Mouse (Mus musculus) kidney, embryonic 14.5 days (tissue): ENCODE results near the gene Prss32. TPM values are rescaled to one million over a fixed set of nuclear protein-coding genes. Genes with fewer than 3 reads are reported as not detected.

Experiments
- ATAC-seq: fragments of 200-750 bp; cut with Nextera tagmentation; 2 replicates; pipeline ENCODE4 v1.8.0; 2017; ENCODE audit warnings: moderate number of reproducible peaks, mild to moderate bottlenecking, moderate TSS enrichment, moderate library complexity; ENCODE audit not compliant: low FRiP score, low TSS enrichment
- H3K27ac ChIP-seq: fragments of 300-500 bp; sonication (generic); 2 replicates; pipeline ENCODE4 v1.5.1; 2014; ENCODE audit warnings: low read depth, mild to moderate bottlenecking, low read length, moderate library complexity, mixed read lengths
- H3K27me3 ChIP-seq: fragments of 300-500 bp; sonication (generic); 2 replicates; pipeline ENCODE4 v1.6.1; 2014; ENCODE audit warnings: mild to moderate bottlenecking, low read length; ENCODE audit not compliant: control insufficient read depth, insufficient read depth
- H3K36me3 ChIP-seq: fragments of 300-500 bp; sonication (generic); 2 replicates; pipeline ENCODE4 v1.6.1; 2014; ENCODE audit warnings: low read length, mixed read lengths; ENCODE audit not compliant: control insufficient read depth, insufficient read depth
- H3K4me1 ChIP-seq: fragments of 300-500 bp; sonication (generic); 2 replicates; pipeline ENCODE4 v1.6.1; 2014; ENCODE audit warnings: low read length, mixed read lengths; ENCODE audit not compliant: control insufficient read depth, insufficient read depth
- H3K4me2 ChIP-seq: fragments of 300-500 bp; sonication (generic); replicated peaks from 2 replicates; pipeline ENCODE4 v1.6.1; 2014; ENCODE audit warnings: low read depth, mild to moderate bottlenecking, low read length
- H3K4me3 ChIP-seq: fragments of 300-500 bp; sonication (generic); 2 replicates; pipeline ENCODE4 v1.5.1; 2014; ENCODE audit warnings: mild to moderate bottlenecking, low read length
- H3K9ac ChIP-seq: fragments of 300-500 bp; sonication (generic); 2 replicates; pipeline ENCODE4 v1.6.1; 2014; ENCODE audit warnings: low read depth, mild to moderate bottlenecking, low read length, moderate library complexity
- H3K9me3 ChIP-seq: fragments of 300-500 bp; sonication (generic); 2 replicates; pipeline ENCODE4 v1.6.1; 2016; ENCODE audit warnings: low read length; ENCODE audit not compliant: control insufficient read depth
- WGBS: fragments of 180-500 bp; shearing (Covaris S2); extraction: QIAGEN DNeasy Blood & Tissue Kit; methylation state at CpG from one replicate; pipeline ENCODE4 v1.1.7; 2014; 5-methylcytosine and 5-hydroxymethylcytosine counted together
- polyA plus RNA-seq: library from polyadenylated mRNA; unstranded; fragments of >200 nt; fragmentation: Nextera tagmentation; extraction: Ambion mirVana; gene quantifications from 2 replicates; pipeline ENCODE4 v1.2.1, GENCODE M21; 2014

The Prss32 gene
- polyA plus RNA-seq, 1 experiment from 2014 or later = not detected

- Histone ChIP-seq H3K4me2 (no peak overlapping the region), H3K27me3 (no peaks in the 10 kb centered on the region), H3K9me3 (0 out of 2 replicates have a peak, but pooled peaks cover 2% of the 10 kb centered on the region), H3K9ac (no peak overlapping the region), H3K27ac (no peak overlapping the region), H3K4me3 (no peak overlapping the region), H3K36me3 (no peaks in the 10 kb centered on the region), H3K4me1 (no peaks in the 10 kb centered on the region)
- peak; percentile 25; the same call in 1 of the 2 replicates for ATAC-seq
- WGBS = 40% methylated on average over 5 of the region's 5 CpGs
Measured at GRCm38 (mm10) chr17:23853292-23853691, 9.6 kb downstream of the Prss32 start.

GRCm38 (mm10) chr17:23854229-23854765 is 10.6 kb downstream of the Prss32 start:
- Histone ChIP-seq H3K36me3 (no peaks in the 10 kb centered on the region), H3K27me3 (no peaks in the 10 kb centered on the region), H3K9ac (no peak overlapping the region), H3K27ac (no peak overlapping the region), H3K4me3 (no peak overlapping the region), H3K9me3 (0 out of 2 replicates have a peak, but pooled peaks cover 2% of the 10 kb centered on the region), H3K4me2 (no peak overlapping the region), H3K4me1 (no peaks in the 10 kb centered on the region)
- no peak for ATAC-seq
- WGBS = 88% methylated on average over 10 of the region's 10 CpGs

- H3K4me1 ChIP-seq = no peaks in the 10 kb centered on the region
- no peaks in the 10 kb centered on the region for H3K9me3 ChIP-seq
- H3K4me2 ChIP-seq = no peak overlapping the region
- no peak overlapping the region for H3K4me3 ChIP-seq
- no peak overlapping the region for H3K27ac ChIP-seq
- no peaks in the 10 kb centered on the region for H3K36me3 ChIP-seq
- WGBS = 79% methylated on average over 6 of the region's 6 CpGs
- H3K27me3 ChIP-seq = no peaks in the 10 kb centered on the region
- ATAC-seq = no peak
- H3K9ac ChIP-seq = no peak overlapping the region
Measured at GRCm38 (mm10) chr17:23857193-23857592, 13.5 kb downstream of the Prss32 start.

GRCm38 (mm10) chr17:23857913-23858312 is 14.3 kb downstream of the Prss32 start:
- Histone ChIP-seq H3K27ac (no peak overlapping the region), H3K4me3 (no peak overlapping the region), H3K9ac (no peak overlapping the region), H3K4me1 (no peaks in the 10 kb centered on the region), H3K4me2 (no peak overlapping the region), H3K27me3 (no peaks in the 10 kb centered on the region), H3K9me3 (no peaks in the 10 kb centered on the region), H3K36me3 (no peaks in the 10 kb centered on the region)
- WGBS = 81% methylated on average over 2 of the region's 2 CpGs
- no peak for ATAC-seq

GRCm38 (mm10) chr17:23862926-23863325 is 19.3 kb downstream of the Prss32 start:
- H3K4me2 ChIP-seq = no peak overlapping the region
- H3K9me3 ChIP-seq = no peaks in the 10 kb centered on the region
- H3K4me1 ChIP-seq = no peaks in the 10 kb centered on the region
- ATAC-seq = no peak
- H3K4me3 ChIP-seq = no peak overlapping the region
- no peak overlapping the region for H3K27ac ChIP-seq
- 83% methylated on average over 4 of the region's 4 CpGs for WGBS
- H3K36me3 ChIP-seq = no peaks in the 10 kb centered on the region
- no peak overlapping the region for H3K9ac ChIP-seq
- no peaks in the 10 kb centered on the region for H3K27me3 ChIP-seq

- no peak within 1 kb of the TSS for H3K4me3 ChIP-seq
- H3K36me3 ChIP-seq = no peaks in the 10 kb centered on the region
- H3K27me3 ChIP-seq = no peaks in the 10 kb centered on the region
- 81% methylated on average over 15 of the region's 15 CpGs for WGBS
- H3K9me3 ChIP-seq = no peaks in the 10 kb centered on the region
- no peak within 1 kb of the TSS for H3K4me2 ChIP-seq
- no peaks in the 10 kb centered on the region for H3K4me1 ChIP-seq
- no peak within 1 kb of the TSS for H3K9ac ChIP-seq
- no peak within 1 kb of the TSS for H3K27ac ChIP-seq
- no peak for ATAC-seq
Measured at GRCm38 (mm10) chr17:23867756-23868155, 24.1 kb downstream of the Prss32 start, which contains the start of gene Prss21. TSS of gene Prss21 (plus strand) at chr17:23868056.

GRCm38 (mm10) chr17:23868513-23868912 is 24.9 kb downstream of the Prss32 start:
- Histone ChIP-seq H3K4me1 (no peaks in the 10 kb centered on the region), H3K4me3 (no peak overlapping the region), H3K9me3 (no peaks in the 10 kb centered on the region), H3K27ac (no peak overlapping the region), H3K4me2 (no peak overlapping the region), H3K36me3 (no peaks in the 10 kb centered on the region), H3K9ac (no peak overlapping the region), H3K27me3 (no peaks in the 10 kb centered on the region)
- 81% methylated on average over 11 of the region's 11 CpGs for WGBS
- no peak for ATAC-seq

- no peak overlapping the region for H3K4me3 ChIP-seq
- no peak overlapping the region for H3K9ac ChIP-seq
- H3K27me3 ChIP-seq = no peaks in the 10 kb centered on the region
- ATAC-seq = peak; percentile 75
- no peaks in the 10 kb centered on the region for H3K4me1 ChIP-seq
- no peaks in the 10 kb centered on the region for H3K36me3 ChIP-seq
- H3K9me3 ChIP-seq = no peaks in the 10 kb centered on the region
- H3K27ac ChIP-seq = no peak overlapping the region
- H3K4me2 ChIP-seq = no peak overlapping the region
- WGBS = 48% methylated on average over 8 of the region's 8 CpGs
Measured at GRCm38 (mm10) chr17:23873884-23874856, 30.5 kb downstream of the Prss32 start.

GRCm38 (mm10) chr17:23876741-23877140 is 33.1 kb downstream of the Prss32 start:
- Histone ChIP-seq H3K27me3 (no peaks in the 10 kb centered on the region), H3K36me3 (no peaks in the 10 kb centered on the region), H3K9me3 (no peaks in the 10 kb centered on the region), H3K4me2 (no peak overlapping the region), H3K4me3 (no peak overlapping the region), H3K9ac (no peak overlapping the region), H3K27ac (no peak overlapping the region), H3K4me1 (no peaks in the 10 kb centered on the region)
- ATAC-seq = no peak
- WGBS = 56% methylated on average over 3 of the region's 3 CpGs
